Mouse (Mus musculus): Measurements from ENCODE around the gene Rbfox3. TPM values are rescaled to one million over a fixed set of nuclear protein-coding genes. Genes with fewer than 3 reads are reported as not detected.
A peak's percentile ranks its signal among the peaks of the same experiment; 100 is the strongest.

Gene Rbfox3
- polyA plus RNA-seq, 1 experiment from 2014 or later: 1.5 TPM

DNA sequence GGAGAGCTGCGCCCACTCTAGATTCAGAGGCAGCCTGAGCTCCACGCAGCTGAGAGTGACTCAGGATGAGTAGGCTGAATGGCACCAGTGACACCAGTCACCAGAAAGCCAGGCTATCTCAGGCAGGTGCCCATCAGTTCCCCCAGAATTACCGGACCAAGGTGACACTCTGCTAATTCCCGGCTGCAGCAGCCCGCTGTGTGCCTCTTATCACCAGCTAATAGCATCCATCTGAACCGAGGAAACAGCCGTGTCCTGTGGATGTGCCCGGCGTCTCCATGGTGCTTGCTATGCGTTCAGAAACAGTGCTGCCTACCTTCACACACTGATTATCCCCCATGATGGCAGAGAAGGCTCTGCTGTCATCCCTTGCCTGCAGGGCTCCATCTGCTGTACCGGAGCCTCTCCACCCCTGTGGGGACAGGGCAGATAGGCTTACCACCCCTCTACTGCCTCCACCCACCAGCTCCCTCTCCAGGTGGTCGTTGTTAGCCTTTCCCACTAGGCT lies 138.3 kb downstream of the Rbfox3 start:
- no peak overlapping the region for H3K27ac ChIP-seq
- peaks cover 9% of the 10 kb centered on the region for H3K4me1 ChIP-seq
- H3K9me3 ChIP-seq: no peaks in the 10 kb centered on the region
- H3K4me2 ChIP-seq: no peak overlapping the region
- H3K4me3 ChIP-seq: no peak overlapping the region
- no peaks in the 10 kb centered on the region for H3K36me3 ChIP-seq
- WGBS: 51% methylated on average over 12 of the region's 12 CpGs
- no peak overlapping the region for H3K9ac ChIP-seq
- H3K27me3 ChIP-seq: 0 out of 2 replicates have a peak, but pooled peaks cover 4% of the 10 kb centered on the region
- ATAC-seq (ENCODE audit: insufficient number of reproducible peaks, insufficient read depth, low FRiP score, low TSS enrichment, low read depth): no peak

DNA sequence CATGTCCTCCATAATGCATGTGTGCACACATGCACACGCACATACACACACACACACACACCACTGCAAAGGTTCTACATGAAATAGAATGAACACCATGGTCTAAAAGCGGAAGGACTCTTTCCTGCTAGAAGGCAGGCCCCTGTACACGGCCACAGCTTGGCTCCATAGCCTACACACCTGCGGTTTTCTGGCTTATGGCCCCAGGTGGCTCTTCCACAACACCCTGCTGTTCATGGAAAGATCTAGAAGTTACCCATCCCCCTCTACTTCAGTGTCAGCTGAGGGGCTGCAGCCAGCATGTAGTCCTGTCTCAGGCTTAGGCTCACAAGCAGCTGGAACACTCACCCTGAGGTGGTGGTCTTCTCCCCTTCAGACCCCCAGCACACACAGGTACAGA lies 140.0 kb downstream of the Rbfox3 start:
- H3K4me1 ChIP-seq: peaks cover 9% of the 10 kb centered on the region
- no peak overlapping the region for H3K9ac ChIP-seq
- H3K27me3 ChIP-seq: 0 out of 2 replicates have a peak, but pooled peaks cover 4% of the 10 kb centered on the region
- H3K27ac ChIP-seq: no peak overlapping the region
- H3K4me3 ChIP-seq: no peak overlapping the region
- 82% methylated on average over 4 of the region's 4 CpGs for WGBS
- H3K36me3 ChIP-seq: no peaks in the 10 kb centered on the region
- no peak overlapping the region for H3K4me2 ChIP-seq
- H3K9me3 ChIP-seq: no peaks in the 10 kb centered on the region
- no peak for ATAC-seq (ENCODE audit: insufficient number of reproducible peaks, insufficient read depth, low FRiP score, low TSS enrichment, low read depth)

DNA sequence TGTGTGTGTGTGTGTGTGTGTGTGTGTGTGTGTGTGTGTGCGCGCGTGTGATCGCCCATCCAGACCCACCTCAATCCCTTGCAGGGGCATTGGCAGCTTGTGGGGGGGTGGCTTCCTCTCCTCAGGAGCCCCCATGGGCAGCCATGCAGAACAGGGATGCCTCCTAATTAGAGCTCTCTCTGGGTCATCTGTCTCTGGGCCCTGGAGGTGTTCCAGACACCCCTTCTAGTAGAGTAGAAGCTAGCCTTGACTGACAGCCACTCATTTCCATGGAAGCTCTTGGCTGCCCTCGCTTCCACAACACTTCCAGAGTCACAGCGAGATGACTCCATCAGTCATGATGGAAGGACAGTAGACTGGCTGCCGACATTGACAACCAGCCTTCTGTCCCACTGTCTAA lies 140.6 kb downstream of the Rbfox3 start:
- Histone ChIP-seq H3K27me3 (0 out of 2 replicates have a peak, but pooled peaks cover 4% of the 10 kb centered on the region), H3K9me3 (no peaks in the 10 kb centered on the region), H3K36me3 (no peaks in the 10 kb centered on the region), H3K9ac (no peak overlapping the region), H3K27ac (no peak overlapping the region), H3K4me3 (no peak overlapping the region), H3K4me2 (no peak overlapping the region), H3K4me1 (peaks cover 9% of the 10 kb centered on the region)
- 94% methylated on average over 7 of the region's 7 CpGs for WGBS
- no peak for ATAC-seq (ENCODE audit: insufficient number of reproducible peaks, insufficient read depth, low FRiP score, low TSS enrichment, low read depth)

DNA sequence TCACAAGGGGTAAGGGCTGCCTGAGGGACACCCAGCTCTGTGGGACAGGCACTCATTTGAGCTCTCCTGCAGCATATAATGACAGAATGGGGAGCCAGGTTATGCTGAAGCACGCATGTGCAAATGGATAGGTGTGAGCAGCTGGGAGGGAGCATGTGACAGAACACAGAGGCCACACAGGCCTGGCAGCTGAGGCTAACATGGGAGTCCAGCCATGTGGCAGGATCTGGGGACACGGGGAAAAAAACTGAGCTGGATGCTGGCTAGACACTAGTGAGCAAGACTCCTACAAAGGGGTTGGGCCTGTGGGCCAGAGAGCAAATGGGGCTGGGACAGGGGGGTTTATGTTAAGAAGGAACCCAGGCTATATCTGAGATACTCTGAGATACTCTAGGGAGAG lies 141.9 kb downstream of the Rbfox3 start:
- ATAC-seq (ENCODE audit: insufficient number of reproducible peaks, insufficient read depth, low FRiP score, low TSS enrichment, low read depth): no peak
- peaks cover 9% of the 10 kb centered on the region for H3K4me1 ChIP-seq
- H3K36me3 ChIP-seq: no peaks in the 10 kb centered on the region
- H3K27ac ChIP-seq: no peak overlapping the region
- no peak overlapping the region for H3K4me2 ChIP-seq
- H3K27me3 ChIP-seq: 0 out of 2 replicates have a peak, but pooled peaks cover 4% of the 10 kb centered on the region
- no peak overlapping the region for H3K9ac ChIP-seq
- no peaks in the 10 kb centered on the region for H3K9me3 ChIP-seq
- H3K4me3 ChIP-seq: no peak overlapping the region
- 68% methylated on average over 2 of the region's 2 CpGs for WGBS

DNA sequence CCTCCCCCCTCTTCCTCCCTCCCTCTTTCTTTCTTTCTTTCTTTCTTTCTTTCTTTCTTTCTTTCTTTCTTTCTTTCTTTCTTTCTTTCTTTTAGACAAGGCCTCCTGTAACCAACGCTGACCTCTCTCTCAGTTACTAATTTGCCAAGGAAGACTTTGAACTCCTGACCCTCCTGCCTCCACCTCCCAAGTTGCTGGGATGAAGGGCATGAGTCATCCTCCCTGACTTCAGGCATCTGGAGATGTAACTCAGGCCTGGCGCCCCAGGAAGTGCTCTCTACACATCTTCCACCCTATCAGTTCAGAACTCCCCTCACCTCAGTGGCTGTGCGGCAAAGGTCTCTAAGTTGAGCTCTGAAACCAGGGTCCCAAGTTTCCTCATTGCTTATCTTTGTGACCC lies 143.0 kb downstream of the Rbfox3 start:
- Histone ChIP-seq H3K4me2 (no peak overlapping the region), H3K9me3 (no peaks in the 10 kb centered on the region), H3K4me1 (peaks cover 9% of the 10 kb centered on the region), H3K36me3 (no peaks in the 10 kb centered on the region), H3K27me3 (0 out of 2 replicates have a peak, but pooled peaks cover 4% of the 10 kb centered on the region), H3K4me3 (no peak overlapping the region), H3K27ac (no peak overlapping the region), H3K9ac (no peak overlapping the region)
- WGBS: 74% methylated on average over 3 of the region's 3 CpGs
- no peak for ATAC-seq (ENCODE audit: insufficient number of reproducible peaks, insufficient read depth, low FRiP score, low TSS enrichment, low read depth)

DNA sequence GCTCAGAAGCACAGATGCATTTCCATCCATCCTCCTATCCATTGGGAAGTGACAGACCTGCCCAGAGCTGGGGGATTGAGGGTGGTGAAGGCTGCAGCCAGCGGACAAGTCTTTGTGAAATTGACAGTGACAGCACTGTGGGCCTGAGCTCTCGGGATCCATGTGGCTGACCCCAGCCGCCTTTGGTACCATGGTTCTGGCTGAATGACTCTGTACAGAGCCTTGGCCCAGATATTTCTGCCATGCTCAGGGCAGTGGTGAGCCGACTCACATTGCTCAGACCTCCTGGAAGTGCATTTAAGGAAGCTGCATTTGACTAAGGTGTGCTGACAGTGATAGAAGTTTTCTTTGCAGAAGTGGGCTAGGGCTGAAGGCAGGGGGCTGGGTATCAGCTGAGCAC lies 144.0 kb downstream of the Rbfox3 start:
- no peak overlapping the region for H3K4me3 ChIP-seq
- H3K36me3 ChIP-seq: no peaks in the 10 kb centered on the region
- H3K9me3 ChIP-seq: no peaks in the 10 kb centered on the region
- H3K27ac ChIP-seq: no peak overlapping the region
- WGBS: 62% methylated on average over 4 of the region's 4 CpGs
- no peak overlapping the region for H3K9ac ChIP-seq
- H3K27me3 ChIP-seq: no peaks in the 10 kb centered on the region
- no peak for ATAC-seq (ENCODE audit: insufficient number of reproducible peaks, insufficient read depth, low FRiP score, low TSS enrichment, low read depth)
- H3K4me2 ChIP-seq: no peak overlapping the region
- H3K4me1 ChIP-seq: peaks cover 9% of the 10 kb centered on the region

DNA sequence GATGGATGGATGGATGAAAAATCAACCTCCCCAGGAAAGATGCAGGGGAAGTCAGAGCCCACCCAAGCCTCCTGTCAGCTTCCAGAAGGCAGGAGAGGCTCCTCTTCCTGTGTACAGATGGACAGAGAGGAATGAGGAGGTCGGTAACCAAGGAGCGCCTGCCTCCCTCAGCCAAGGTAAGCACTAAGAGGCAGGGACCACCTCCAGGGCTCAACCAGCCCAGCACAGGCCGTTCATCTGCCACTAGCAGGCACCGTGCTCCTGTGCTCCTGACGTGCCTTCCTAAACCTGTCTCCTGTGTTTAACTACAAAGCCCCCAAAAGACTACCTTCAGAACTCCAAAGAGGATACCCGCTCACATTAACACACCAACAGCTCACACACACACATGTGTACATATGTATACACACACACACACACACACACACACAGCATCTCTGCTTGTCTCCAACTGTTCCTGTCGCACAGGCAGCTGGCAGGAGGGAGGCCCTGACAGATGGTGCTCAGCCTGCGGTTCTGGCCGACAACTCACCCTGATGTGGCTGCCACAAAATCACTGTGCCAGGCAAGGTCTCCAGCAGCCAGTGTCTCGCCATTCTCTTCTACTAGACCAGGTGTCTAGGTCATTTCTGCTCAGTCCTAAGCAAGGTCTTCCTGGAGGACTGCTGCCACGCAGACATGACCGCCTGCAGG lies 151.0 kb downstream of the Rbfox3 start:
- H3K9me3 ChIP-seq: no peaks in the 10 kb centered on the region
- WGBS: 82% methylated on average over 12 of the region's 12 CpGs
- no peaks in the 10 kb centered on the region for H3K4me1 ChIP-seq
- ATAC-seq (ENCODE audit: insufficient number of reproducible peaks, insufficient read depth, low FRiP score, low TSS enrichment, low read depth): no peak
- H3K36me3 ChIP-seq: no peaks in the 10 kb centered on the region
- H3K9ac ChIP-seq: no peak overlapping the region
- H3K27me3 ChIP-seq: 0 out of 2 replicates have a peak, but pooled peaks cover 2% of the 10 kb centered on the region
- no peak overlapping the region for H3K4me3 ChIP-seq
- H3K27ac ChIP-seq: no peak overlapping the region
- H3K4me2 ChIP-seq: no peak overlapping the region

DNA sequence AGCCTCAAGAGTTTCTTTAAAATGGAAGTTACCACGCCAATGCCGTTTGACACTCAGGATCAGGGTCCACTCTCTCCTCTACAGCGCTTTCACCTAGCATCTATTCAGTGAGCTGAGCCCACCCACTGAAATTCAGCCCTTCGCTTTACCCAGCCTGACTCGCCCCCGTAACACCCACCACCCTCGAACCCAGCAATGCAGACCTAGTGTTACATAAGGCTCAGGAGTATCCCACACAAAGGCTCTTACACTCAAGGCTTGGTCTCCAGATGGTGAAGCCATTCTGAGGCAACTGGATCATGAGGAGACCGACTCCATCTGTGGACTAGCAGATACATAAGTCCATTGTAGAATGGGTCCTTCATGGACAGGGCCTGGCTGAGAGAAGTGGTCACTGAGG lies 152.2 kb downstream of the Rbfox3 start:
- WGBS: 86% methylated on average over 8 of the region's 8 CpGs

DNA sequence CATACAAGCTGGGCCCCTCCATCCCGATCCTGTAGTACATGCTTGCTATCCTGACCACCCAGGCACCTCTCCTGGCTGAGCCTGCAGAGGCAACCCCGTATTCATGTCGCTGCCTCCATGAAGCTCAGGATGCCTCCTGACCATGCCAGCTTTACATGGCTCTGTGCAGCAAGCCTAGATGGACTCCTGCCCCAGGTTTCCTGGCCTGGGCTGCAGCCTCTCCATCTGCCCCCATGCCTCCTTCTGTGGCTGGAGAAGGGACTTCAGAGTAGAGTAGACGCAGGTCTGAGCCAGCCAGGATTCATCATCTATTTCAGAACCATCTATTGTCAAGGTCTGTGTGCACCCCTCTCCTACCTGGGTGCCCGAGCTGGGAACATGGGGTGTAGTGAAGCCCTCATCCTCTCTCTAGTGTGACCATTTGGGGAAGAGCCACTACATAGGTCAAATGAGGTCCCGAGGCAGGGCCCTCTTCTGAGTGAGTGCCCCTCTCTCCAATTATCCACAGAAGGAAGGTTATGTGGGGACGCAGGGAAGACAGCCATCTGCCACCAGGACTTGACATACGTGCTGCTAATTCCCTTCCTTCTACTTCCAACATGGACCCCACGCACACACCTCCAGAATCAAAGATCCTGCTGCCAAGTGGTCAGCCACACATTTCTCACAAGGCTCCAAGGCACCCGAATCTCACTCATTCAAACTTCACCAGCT lies 153.0 kb downstream of the Rbfox3 start:
- Histone ChIP-seq H3K4me3 (no peak overlapping the region), H3K4me1 (no peaks in the 10 kb centered on the region), H3K9ac (no peak overlapping the region), H3K27me3 (0 out of 2 replicates have a peak, but pooled peaks cover 2% of the 10 kb centered on the region), H3K9me3 (no peaks in the 10 kb centered on the region), H3K4me2 (no peak overlapping the region), H3K27ac (no peak overlapping the region), H3K36me3 (no peaks in the 10 kb centered on the region)
- whole genome bisulfite sequencing: 88% methylated on average over 10 of the region's 10 CpGs
- no peak for ATAC-seq (ENCODE audit: insufficient number of reproducible peaks, insufficient read depth, low FRiP score, low TSS enrichment, low read depth)

More for the DNA sequence above, 152.2 kb downstream of the Rbfox3 start:
- no peak overlapping the region for H3K4me3 ChIP-seq
- H3K4me2 ChIP-seq: no peak overlapping the region
- no peaks in the 10 kb centered on the region for H3K36me3 ChIP-seq
- H3K9ac ChIP-seq: no peak overlapping the region
- no peaks in the 10 kb centered on the region for H3K4me1 ChIP-seq
- no peak overlapping the region for H3K27ac ChIP-seq
- no peaks in the 10 kb centered on the region for H3K9me3 ChIP-seq
- no peak for ATAC-seq (ENCODE audit: insufficient number of reproducible peaks, insufficient read depth, low FRiP score, low TSS enrichment, low read depth)
- H3K27me3 ChIP-seq: 0 out of 2 replicates have a peak, but pooled peaks cover 2% of the 10 kb centered on the region

GRCm38 (mm10) chr11:118757488-118757887 lies 153.9 kb downstream of the Rbfox3 start:
- H3K4me1 ChIP-seq: no peaks in the 10 kb centered on the region
- WGBS: 63% methylated on average over 1 of the region's 1 CpGs
- H3K9me3 ChIP-seq: no peaks in the 10 kb centered on the region
- no peak overlapping the region for H3K4me3 ChIP-seq
- ATAC-seq (ENCODE audit: insufficient number of reproducible peaks, insufficient read depth, low FRiP score, low TSS enrichment, low read depth): no peak
- no peak overlapping the region for H3K4me2 ChIP-seq
- no peak overlapping the region for H3K9ac ChIP-seq
- no peak overlapping the region for H3K27ac ChIP-seq
- no peaks in the 10 kb centered on the region for H3K36me3 ChIP-seq
- 0 out of 2 replicates have a peak, but pooled peaks cover 2% of the 10 kb centered on the region for H3K27me3 ChIP-seq

- Histone ChIP-seq H3K4me1 (no peaks in the 10 kb centered on the region), H3K9ac (no peak overlapping the region), H3K27me3 (no peaks in the 10 kb centered on the region), H3K4me2 (no peak overlapping the region), H3K9me3 (no peaks in the 10 kb centered on the region), H3K27ac (no peak overlapping the region), H3K36me3 (no peaks in the 10 kb centered on the region), H3K4me3 (no peak overlapping the region)
- ATAC-seq (ENCODE audit: insufficient number of reproducible peaks, insufficient read depth, low FRiP score, low TSS enrichment, low read depth): no peak
- 79% methylated on average over 17 of the region's 17 CpGs for WGBS
Measured at GRCm38 (mm10) chr11:118755003-118755402, 156.4 kb downstream of the Rbfox3 start.

DNA sequence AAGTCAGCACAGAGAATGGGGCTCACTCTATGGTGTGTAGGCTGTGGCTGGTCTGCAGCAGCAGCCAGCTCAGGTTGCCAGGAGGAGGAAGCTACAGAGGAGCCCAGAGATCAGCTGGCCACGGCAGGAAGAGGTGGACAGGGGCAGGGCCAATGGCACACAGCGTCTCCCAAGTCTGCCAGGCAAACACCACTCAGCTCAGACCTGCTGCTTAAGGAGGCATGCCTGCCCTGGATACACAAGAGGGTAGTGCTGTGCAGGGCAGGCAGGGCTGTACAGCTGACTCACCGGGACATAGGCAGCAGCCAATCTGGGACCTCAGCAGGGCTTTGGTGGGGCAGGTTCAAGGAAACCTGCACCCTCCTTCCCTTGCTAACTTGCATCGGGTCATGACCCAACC lies 156.9 kb downstream of the Rbfox3 start:
- no peak overlapping the region for H3K4me2 ChIP-seq
- H3K9ac ChIP-seq: no peak overlapping the region
- H3K4me3 ChIP-seq: no peak overlapping the region
- WGBS: 40% methylated on average over 4 of the region's 4 CpGs
- H3K9me3 ChIP-seq: no peaks in the 10 kb centered on the region
- no peaks in the 10 kb centered on the region for H3K4me1 ChIP-seq
- H3K36me3 ChIP-seq: no peaks in the 10 kb centered on the region
- ATAC-seq (ENCODE audit: insufficient number of reproducible peaks, insufficient read depth, low FRiP score, low TSS enrichment, low read depth): 0 out of 2 replicates have a peak, but pooled peaks have one; percentile 16
- no peak overlapping the region for H3K27ac ChIP-seq
- H3K27me3 ChIP-seq: no peaks in the 10 kb centered on the region
